16 mouse cellular contexts compared by ENCODE assay signal in the genomic region with DNA sequence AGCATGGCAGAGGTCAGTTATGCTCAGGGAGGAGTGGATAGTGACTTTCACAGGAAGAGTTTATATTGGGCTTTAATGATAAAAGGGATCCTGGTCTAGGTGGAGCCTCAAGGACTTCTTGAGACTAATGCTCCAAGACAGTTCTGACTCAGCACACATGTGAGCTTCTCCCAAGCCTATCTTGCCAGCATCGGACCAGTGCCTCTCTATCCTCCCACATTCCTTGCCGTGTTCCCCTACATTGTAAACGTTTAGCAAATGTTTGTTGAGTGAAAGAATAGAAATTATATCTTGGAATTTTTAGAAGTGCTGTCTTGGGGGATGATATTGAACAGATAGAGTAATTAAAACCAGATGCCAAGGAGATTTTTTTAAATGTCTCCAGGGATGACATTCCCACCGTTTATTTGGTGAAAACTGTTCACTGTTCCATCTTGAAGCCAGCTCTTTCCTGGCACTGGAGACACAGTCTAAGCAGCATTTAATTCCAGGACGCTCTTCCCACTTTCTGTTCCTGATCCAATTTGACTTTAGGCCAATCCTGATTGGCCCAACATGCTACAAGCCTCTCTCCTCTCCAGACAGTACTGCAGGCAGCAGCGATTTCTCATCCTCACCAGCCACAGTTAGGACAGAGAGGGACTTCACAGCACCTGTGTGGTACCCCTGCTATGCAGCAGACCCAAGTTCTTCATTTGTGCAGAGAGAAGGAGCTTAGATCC.
A peak's percentile ranks its signal among the peaks of the same experiment; 100 is the strongest.
DNase-seq lines count a peak whose midpoint lies in the region; ATAC-seq lines count a peak whose summit lies in the region.
"Had no signal": no experiment of that assay in that cellular context is flagged by ENCODE, and none has a peak within 500 bp of the region (broad histone marks: within the 10 kb centered on the region; RNA-seq: fewer than 3 reads in every experiment).

No protein-coding gene starts in this region.

- no peak overlapping the region for H3K4me2 ChIP-seq in heart, embryonic 12.5 days
- H3K4me2 ChIP-seq: hindbrain, embryonic 12.5 days; liver, embryonic 13.5 days had no signal

- WGBS in heart, embryonic 12.5 days: 58% methylated on average over 6 of the region's 6 CpGs

- no peak for ATAC-seq in heart, embryonic 12.5 days (ENCODE audit: insufficient number of reproducible peaks, low FRiP score)

- H3K4me3 ChIP-seq in heart, embryonic 12.5 days: no peak overlapping the region
- H3K4me3 ChIP-seq: hindbrain, embryonic 12.5 days; liver, embryonic 13.5 days had no signal

- peak; percentile 35 to 44 for DNase-seq in layer of hippocampus, adult 18-20 months (ENCODE audit: low spot score in 2 of 2)
- DNase-seq in layer of hippocampus, postnatal 36 days: no peak
- DNase-seq in brain, adult 2 months (ENCODE audit: low read depth, low spot score): peak; percentile 88
- peak; percentile 33 for DNase-seq in cerebellum, adult 11 months
- DNase-seq in gonadal fat pad, adult 2 months (ENCODE audit: low read depth): peak; percentile 2
- DNase-seq in adrenal gland, adult 2 months: no peak
- DNase-seq: adrenal gland, adult 8-10 months; kidney, adult 11 months; kidney, postnatal 36 days; liver, embryonic 13.5 days; lung, postnatal 14 days; midbrain, embryonic 14.5 days; thymus, postnatal 25 days had no signal

- H3K4me1 ChIP-seq in heart, embryonic 12.5 days (replicated peaks): no peaks in the 10 kb centered on the region
- H3K4me1 ChIP-seq: hindbrain, embryonic 12.5 days; liver, embryonic 13.5 days had no signal

- no peak overlapping the region for H3K27ac ChIP-seq in heart, embryonic 12.5 days (ENCODE audit: poor library complexity, severe bottlenecking)
- H3K27ac ChIP-seq: hindbrain, embryonic 12.5 days; liver, embryonic 13.5 days had no signal

- no peaks in the 10 kb centered on the region for H3K27me3 ChIP-seq in heart, embryonic 12.5 days (replicated peaks)
- H3K27me3 ChIP-seq: CH12.LX; hindbrain, embryonic 12.5 days; liver, embryonic 13.5 days had no signal

- no peaks in the 10 kb centered on the region for H3K9me3 ChIP-seq in heart, embryonic 12.5 days (replicated peaks)
- H3K9me3 ChIP-seq: hindbrain, embryonic 12.5 days; liver, embryonic 13.5 days had no signal

- no peak overlapping the region for H3K9ac ChIP-seq in heart, embryonic 12.5 days
- H3K9ac ChIP-seq: hindbrain, embryonic 12.5 days; liver, embryonic 13.5 days had no signal

- H3K36me3 ChIP-seq in heart, embryonic 12.5 days: no peaks in the 10 kb centered on the region
- H3K36me3 ChIP-seq: hindbrain, embryonic 12.5 days; liver, embryonic 13.5 days had no signal

Comparison
In these comparisons a context has a peak if more than half of its experiments do, and no peak if none do; other contexts are left out.
1. DNase-seq: peak in layer of hippocampus, adult 18-20 months (2 of 2), brain, adult 2 months (single experiment), cerebellum, adult 11 months (single experiment) and gonadal fat pad, adult 2 months (single experiment); none in layer of hippocampus, postnatal 36 days (0 of 2) and adrenal gland, adult 2 months (single experiment).